Mouse (Mus musculus) hindbrain, embryonic 15.5 days (tissue): Measurements from ENCODE around the gene Lyrm9. TPM values are rescaled to one million over a fixed set of nuclear protein-coding genes. Genes with fewer than 3 reads are reported as not detected.
A peak's percentile ranks its signal among the peaks of the same experiment; 100 is the strongest.

ENCODE experiments used
- ATAC-seq: fragments of 200-750 bp; cut with Nextera tagmentation; 2 replicates; pipeline ENCODE4 v1.8.0; 2017; ENCODE audit warnings: low read depth, moderate number of reproducible peaks, moderate TSS enrichment; ENCODE audit not compliant: low FRiP score
- H3K27ac ChIP-seq: fragments of 300-500 bp; sonication (generic); replicated peaks from 2 replicates; pipeline ENCODE4 v1.5.1; 2015; ENCODE audit warnings: mild to moderate bottlenecking, inconsistent platforms
- H3K27me3 ChIP-seq: fragments of 300-500 bp; sonication (generic); 2 replicates; pipeline ENCODE4 v1.6.1; 2015; ENCODE audit warnings: control low read depth, inconsistent platforms
- H3K36me3 ChIP-seq: fragments of 300-500 bp; sonication (generic); 2 replicates; pipeline ENCODE4 v1.6.1; 2015; ENCODE audit warnings: control low read depth, inconsistent platforms
- H3K4me1 ChIP-seq: fragments of 300-500 bp; sonication (generic); replicated peaks from 2 replicates; pipeline ENCODE4 v1.6.1; 2015; ENCODE audit warnings: control low read depth, inconsistent platforms
- H3K4me2 ChIP-seq: fragments of 300-500 bp; sonication (generic); 2 replicates; pipeline ENCODE4 v1.6.1; 2015; ENCODE audit warnings: moderate library complexity, mild to moderate bottlenecking, inconsistent platforms
- H3K4me3 ChIP-seq: fragments of 300-500 bp; sonication (generic); 2 replicates; pipeline ENCODE4 v1.5.1; 2015; ENCODE audit warnings: mild to moderate bottlenecking, inconsistent platforms
- H3K9ac ChIP-seq: fragments of 300-500 bp; sonication (generic); 2 replicates; pipeline ENCODE4 v1.6.1; 2015; ENCODE audit warnings: inconsistent platforms
- H3K9me3 ChIP-seq: fragments of 300-500 bp; sonication (generic); 2 replicates; pipeline ENCODE4 v1.6.1; 2016; ENCODE audit warnings: control low read depth, inconsistent platforms
- WGBS: fragments of 180-500 bp; shearing (Covaris S2); methylation state at CpG from one replicate; pipeline ENCODE4 v1.1.7; 2015; 5-methylcytosine and 5-hydroxymethylcytosine counted together
- polyA plus RNA-seq: library from polyadenylated mRNA; unstranded; fragments of >200 nt; fragmentation: Nextera tagmentation; extraction: Ambion mirVana; gene quantifications from 2 replicates; pipeline ENCODE4 v1.2.1, GENCODE M21; 2015

The Lyrm9 gene
- polyA plus RNA-seq, 1 experiment from 2014 or later: 39.2 TPM

DNA sequence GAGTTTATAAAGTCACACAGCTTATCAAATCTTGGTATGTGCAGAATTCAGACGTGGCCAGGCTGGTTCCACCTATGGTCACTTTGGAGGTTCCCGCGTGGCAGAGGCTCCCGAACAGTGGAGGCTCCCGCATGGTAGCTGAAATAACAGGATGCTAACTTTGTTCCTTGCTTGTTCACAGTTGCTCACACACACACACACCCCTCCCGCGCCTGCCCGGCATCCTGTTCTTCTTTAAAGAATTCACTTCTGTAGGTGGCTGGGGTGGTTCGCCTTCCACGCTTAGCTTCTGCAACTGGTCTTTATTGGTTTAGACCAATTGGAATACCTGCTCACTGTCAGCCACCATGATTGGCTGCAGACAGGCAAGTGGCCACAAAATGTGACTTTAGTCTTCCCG is 33.3 kb upstream of the Lyrm9 start:
- 84% methylated on average over 11 of the region's 11 CpGs for WGBS
- no peak overlapping the region for H3K4me2 ChIP-seq

DNA sequence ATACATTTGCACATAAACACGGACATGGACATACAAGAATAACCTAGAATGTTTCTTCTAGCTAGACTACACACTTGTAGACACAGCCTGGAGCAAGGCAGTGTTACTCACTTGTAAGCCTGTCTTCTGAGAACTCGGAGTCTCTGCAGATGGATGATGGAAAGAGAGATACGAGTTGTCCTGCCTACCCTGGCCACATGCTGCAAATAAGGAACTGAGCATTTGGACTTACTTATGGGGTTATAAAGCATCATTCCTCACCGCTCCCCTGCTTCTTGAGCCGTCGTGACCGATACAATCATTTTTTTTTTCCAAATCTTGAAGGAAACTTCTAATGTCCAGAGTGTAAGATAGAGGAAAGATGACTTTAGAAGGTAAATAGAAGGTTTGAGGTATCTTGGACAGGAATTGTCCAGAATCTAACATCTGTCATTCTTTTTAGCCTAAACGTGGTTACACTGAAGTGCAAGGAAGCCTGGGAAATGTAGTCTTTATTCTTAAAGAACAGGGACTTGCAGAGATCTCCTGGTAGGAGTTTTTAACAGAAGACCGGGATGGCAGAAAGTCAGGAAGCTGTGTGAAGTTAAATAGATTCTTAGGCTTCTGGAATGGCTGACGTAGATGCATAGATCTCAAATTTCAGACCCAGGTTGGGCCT is 30.2 kb upstream of the Lyrm9 start:
- 86% methylated on average over 10 of the region's 10 CpGs for WGBS

More for the DNA sequence above, 33.3 kb upstream of the Lyrm9 start:
- Histone ChIP-seq H3K9me3 (no peaks in the 10 kb centered on the region), H3K27ac (no peak overlapping the region), H3K4me3 (no peak overlapping the region), H3K27me3 (no peaks in the 10 kb centered on the region), H3K36me3 (no peaks in the 10 kb centered on the region), H3K4me1 (peaks cover 17% of the 10 kb centered on the region), H3K9ac (no peak overlapping the region)
- no peak; the same call in 1 of the 2 replicates for ATAC-seq

DNA sequence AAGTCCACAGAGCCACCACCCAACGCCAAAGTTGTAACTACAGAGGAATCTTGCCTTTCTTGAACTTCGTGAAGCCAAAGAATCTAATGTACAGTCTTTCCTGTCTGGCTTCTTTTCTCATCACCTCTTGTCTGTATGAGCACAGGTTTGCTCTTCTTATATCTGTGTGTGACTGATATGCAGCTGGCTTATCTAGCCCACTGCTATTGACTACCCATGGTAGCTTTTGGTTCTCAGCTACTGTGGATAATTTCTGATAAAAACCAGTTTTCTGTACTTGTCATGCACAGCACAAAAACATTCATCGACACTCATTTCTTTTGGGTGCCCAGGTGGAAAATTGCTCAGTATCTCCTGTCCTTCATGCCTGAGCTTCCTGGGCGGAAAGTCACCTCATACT is 25.3 kb upstream of the Lyrm9 start:
- Histone ChIP-seq H3K9ac (no peak overlapping the region), H3K4me1 (peaks cover 4% of the 10 kb centered on the region; the same call in 1 of the 2 replicates), H3K27me3 (no peaks in the 10 kb centered on the region), H3K9me3 (no peaks in the 10 kb centered on the region), H3K36me3 (no peaks in the 10 kb centered on the region), H3K4me3 (no peak overlapping the region), H3K27ac (no peak overlapping the region), H3K4me2 (no peak overlapping the region)
- ATAC-seq: no peak
- WGBS: 93% methylated on average over 4 of the region's 4 CpGs

More for the DNA sequence above, 30.2 kb upstream of the Lyrm9 start:
- no peak overlapping the region for H3K4me2 ChIP-seq
- H3K27me3 ChIP-seq: no peaks in the 10 kb centered on the region
- no peak for ATAC-seq
- H3K4me3 ChIP-seq: no peak overlapping the region
- no peak overlapping the region for H3K9ac ChIP-seq
- peaks cover 17% of the 10 kb centered on the region for H3K4me1 ChIP-seq
- no peak overlapping the region for H3K27ac ChIP-seq
- H3K9me3 ChIP-seq: no peaks in the 10 kb centered on the region
- no peaks in the 10 kb centered on the region for H3K36me3 ChIP-seq

DNA sequence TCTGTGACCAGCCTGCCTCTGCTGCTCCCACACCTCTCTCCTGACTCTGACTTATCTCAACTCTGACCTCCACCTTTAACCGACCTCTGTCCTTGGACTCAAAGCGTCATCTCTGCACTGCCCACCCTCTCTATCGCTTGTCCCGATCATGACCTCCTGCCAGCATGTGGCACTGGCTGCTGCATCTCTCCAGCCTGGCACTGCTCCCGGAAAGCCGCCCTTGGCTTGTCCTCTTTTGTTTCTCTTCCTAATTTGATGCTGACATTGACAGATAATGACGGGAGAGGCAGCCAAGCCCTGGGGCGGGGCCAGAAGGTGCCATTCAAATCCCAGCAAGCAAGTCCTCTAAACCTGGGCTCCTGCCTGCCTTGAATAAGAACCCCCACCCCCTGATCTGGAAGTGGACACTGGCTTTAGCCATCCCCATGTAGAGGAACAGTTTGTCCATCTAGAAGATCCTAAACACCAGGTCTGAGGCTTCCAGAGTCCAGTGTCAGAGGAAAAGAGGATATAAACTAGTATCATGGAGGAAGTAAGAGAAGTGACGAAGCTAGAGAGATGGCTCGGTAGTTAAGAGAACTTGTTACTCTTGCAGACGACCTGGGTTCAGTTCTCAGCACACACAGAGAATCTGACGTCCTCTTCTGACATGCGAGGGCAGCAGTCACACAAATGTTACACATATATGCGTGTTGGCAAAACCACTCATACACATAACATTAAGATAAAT is 22.6 kb upstream of the Lyrm9 start:
- ATAC-seq: peak; percentile 69
- Histone ChIP-seq H3K9ac (no peak overlapping the region), H3K27me3 (no peaks in the 10 kb centered on the region), H3K4me2 (no peak overlapping the region), H3K4me3 (no peak overlapping the region), H3K9me3 (no peaks in the 10 kb centered on the region), H3K4me1 (peaks cover 4% of the 10 kb centered on the region; the same call in 1 of the 2 replicates), H3K36me3 (no peaks in the 10 kb centered on the region), H3K27ac (no peak overlapping the region)
- 47% methylated on average over 14 of the region's 14 CpGs for WGBS

DNA sequence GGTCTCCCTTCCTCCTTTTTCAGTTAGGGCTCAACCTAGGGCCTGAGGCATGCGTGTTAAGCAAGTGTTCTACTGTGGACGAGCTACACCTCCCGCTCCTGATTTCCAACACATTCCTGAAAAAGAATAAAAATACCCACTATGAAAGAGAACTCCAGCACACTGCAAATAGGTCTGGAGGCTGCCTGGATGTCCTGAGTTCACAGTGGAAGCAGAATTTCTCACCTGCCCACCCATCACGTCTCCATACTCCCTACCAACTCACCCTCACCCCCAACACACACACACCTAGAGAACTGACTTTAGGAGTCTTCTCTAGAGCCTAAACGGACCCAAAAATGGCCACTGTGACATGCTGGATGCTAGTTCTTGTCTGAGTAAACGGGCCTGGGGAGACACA is 21.8 kb upstream of the Lyrm9 start:
- 93% methylated on average over 6 of the region's 6 CpGs for WGBS
- Histone ChIP-seq H3K4me2 (no peak overlapping the region), H3K36me3 (no peaks in the 10 kb centered on the region), H3K27ac (no peak overlapping the region), H3K27me3 (no peaks in the 10 kb centered on the region), H3K9ac (no peak overlapping the region), H3K4me1 (peaks cover 4% of the 10 kb centered on the region; the same call in 1 of the 2 replicates), H3K4me3 (no peak overlapping the region), H3K9me3 (no peaks in the 10 kb centered on the region)
- ATAC-seq: no peak

DNA sequence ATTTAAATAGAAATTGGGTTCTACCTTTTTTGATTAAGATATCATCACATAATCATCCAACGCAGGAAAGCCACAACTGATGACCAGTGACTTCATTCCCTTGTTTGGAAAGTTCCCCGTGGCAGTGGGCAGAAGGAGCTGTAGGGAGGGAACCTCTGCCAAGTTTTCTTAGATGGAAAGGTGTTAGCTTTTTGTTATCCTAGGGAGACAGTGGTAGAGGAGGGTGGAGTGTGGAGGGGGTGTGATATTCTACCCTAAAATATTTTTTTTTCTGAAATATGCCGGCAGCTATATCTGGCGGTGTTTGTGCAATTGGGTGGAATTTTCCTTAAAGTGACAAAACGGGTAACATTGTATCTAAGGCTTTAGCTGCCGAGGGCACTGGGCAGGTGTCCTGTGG is 21.2 kb upstream of the Lyrm9 start:
- H3K9me3 ChIP-seq: no peaks in the 10 kb centered on the region
- H3K36me3 ChIP-seq: no peaks in the 10 kb centered on the region
- H3K27me3 ChIP-seq: no peaks in the 10 kb centered on the region
- no peak overlapping the region for H3K27ac ChIP-seq
- H3K4me3 ChIP-seq: no peak overlapping the region
- peaks cover 4% of the 10 kb centered on the region; the same call in 1 of the 2 replicates for H3K4me1 ChIP-seq
- no peak overlapping the region for H3K4me2 ChIP-seq
- no peak for ATAC-seq
- 68% methylated on average over 6 of the region's 6 CpGs for WGBS
- no peak overlapping the region for H3K9ac ChIP-seq

DNA sequence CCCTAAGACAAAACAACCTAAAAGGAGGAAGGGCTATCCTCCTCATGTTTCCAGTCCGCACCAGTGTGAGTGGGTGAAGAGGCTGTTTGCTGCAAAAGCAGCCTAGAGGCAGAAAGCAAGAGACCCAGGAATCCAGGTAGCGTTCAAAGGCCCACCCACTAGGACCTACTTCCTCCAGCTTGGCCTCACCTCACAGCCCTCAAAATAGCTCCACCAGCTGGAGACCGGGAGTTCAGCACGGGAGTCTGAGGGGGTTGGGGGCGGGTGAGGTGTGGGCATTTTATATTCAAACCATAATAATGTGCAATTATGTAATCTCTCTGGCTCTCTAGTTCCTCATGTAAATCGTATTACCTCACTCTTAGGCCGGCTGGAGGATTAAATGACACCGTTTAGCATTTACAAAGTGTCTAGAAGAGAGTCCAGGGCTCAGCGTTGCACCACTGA is 20.7 kb upstream of the Lyrm9 start:
- no peak overlapping the region for H3K9ac ChIP-seq
- H3K36me3 ChIP-seq: no peaks in the 10 kb centered on the region
- no peak overlapping the region for H3K4me2 ChIP-seq
- no peaks in the 10 kb centered on the region for H3K9me3 ChIP-seq
- H3K4me3 ChIP-seq: no peak overlapping the region
- H3K4me1 ChIP-seq: peaks cover 4% of the 10 kb centered on the region; the same call in 1 of the 2 replicates
- no peak for ATAC-seq
- H3K27me3 ChIP-seq: no peaks in the 10 kb centered on the region
- WGBS: 39% methylated on average over 9 of the region's 9 CpGs
- H3K27ac ChIP-seq: no peak overlapping the region

DNA sequence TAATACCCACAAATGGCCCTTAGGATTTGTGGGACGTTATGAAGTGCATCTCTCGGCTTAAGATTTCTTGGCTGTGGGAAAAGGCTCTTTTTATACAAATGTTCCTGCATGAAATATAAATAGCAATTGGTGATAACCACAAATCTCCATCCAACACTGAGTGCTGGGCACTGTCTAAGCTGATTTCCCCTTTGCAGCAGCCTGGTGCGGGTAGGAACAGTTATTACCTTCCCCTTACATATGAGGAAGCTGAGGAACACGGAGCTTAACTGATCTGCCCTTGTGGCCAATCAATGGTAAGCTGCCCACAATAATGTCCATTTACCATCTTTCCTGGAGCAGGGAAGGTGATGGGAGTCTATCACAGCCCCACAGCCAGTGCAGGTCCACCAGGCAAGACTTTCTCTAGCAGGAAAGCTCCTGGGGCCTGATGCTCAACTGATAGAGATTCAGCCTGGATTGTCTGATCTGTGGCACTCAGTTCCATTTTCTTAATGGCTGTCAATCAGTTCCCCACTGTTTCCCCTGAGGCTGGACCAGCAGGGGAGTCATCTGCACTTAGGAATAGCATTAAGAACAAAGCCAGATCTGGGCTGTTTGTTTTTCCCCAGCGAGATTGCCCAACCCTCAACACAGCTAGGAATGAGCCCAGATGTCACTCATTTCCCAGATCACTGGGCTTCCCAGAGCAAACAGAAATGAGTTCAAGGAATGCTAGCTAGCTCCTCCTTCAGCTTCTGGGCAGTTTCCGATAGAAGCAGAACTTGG is 18.9 kb upstream of the Lyrm9 start:
- no peak overlapping the region for H3K9ac ChIP-seq
- H3K36me3 ChIP-seq: no peaks in the 10 kb centered on the region
- no peak overlapping the region for H3K27ac ChIP-seq
- peaks cover 4% of the 10 kb centered on the region; the same call in 1 of the 2 replicates for H3K4me1 ChIP-seq
- no peaks in the 10 kb centered on the region for H3K9me3 ChIP-seq
- 43% methylated on average over 6 of the region's 6 CpGs for WGBS
- H3K27me3 ChIP-seq: no peaks in the 10 kb centered on the region
- no peak overlapping the region for H3K4me2 ChIP-seq
- no peak overlapping the region for H3K4me3 ChIP-seq
- ATAC-seq: no peak

DNA sequence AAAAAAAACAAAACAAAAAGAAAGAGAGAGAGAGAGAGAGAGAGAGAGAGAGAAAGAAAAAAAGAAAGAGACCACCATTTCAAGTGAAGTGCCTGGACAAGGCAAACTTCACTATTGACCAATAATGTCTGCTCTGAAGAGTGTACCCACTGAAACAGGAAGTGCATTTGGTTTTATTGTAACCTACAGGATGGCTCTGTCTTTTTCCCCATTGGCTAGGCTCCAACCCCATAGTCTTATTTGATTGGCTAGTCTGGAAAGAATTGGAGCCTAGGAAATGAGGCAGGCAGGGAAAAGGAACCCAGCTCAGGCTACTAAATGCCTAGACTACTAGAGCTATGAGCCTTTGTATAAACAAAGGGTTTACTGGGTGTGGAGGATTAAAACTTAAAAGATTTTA is 17.0 kb upstream of the Lyrm9 start:
- ATAC-seq: no peak
- Histone ChIP-seq H3K4me1 (peaks cover 6% of the 10 kb centered on the region), H3K9me3 (no peaks in the 10 kb centered on the region), H3K9ac (no peak overlapping the region), H3K27me3 (no peaks in the 10 kb centered on the region), H3K4me2 (no peak overlapping the region), H3K27ac (no peak overlapping the region), H3K4me3 (no peak overlapping the region), H3K36me3 (no peaks in the 10 kb centered on the region)

DNA sequence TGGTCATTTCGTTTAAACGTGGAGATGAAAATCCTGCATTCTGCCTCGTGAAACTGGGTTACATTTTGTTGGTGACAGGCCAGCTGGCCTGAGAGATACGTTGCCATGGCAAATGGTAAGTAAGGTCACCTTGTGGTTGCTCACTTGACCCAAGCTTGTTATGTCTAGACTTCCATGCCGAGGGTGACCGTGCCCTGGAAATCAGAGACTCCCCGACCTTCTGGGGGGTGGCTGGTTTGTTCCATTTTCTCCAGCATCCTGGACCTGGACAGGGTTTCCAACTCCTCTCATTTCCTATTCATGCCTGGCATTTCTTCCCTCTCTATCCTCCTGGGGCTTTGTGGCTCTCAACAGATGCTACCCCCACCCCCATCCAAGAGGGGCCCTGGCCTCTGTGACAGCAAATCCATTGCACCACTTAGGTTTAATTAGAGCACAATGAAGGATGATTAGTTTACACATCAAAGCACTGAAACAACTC is 11.9 kb upstream of the Lyrm9 start:
- no peak for ATAC-seq
- Histone ChIP-seq H3K9me3 (no peaks in the 10 kb centered on the region), H3K27me3 (no peaks in the 10 kb centered on the region), H3K27ac (peak overlapping the region; percentile 0; the same call in 1 of the 2 replicates), H3K9ac (no peak overlapping the region), H3K4me2 (no peak overlapping the region), H3K4me3 (no peak overlapping the region), H3K36me3 (no peaks in the 10 kb centered on the region), H3K4me1 (peaks cover 40% of the 10 kb centered on the region)
- 39% methylated on average over 7 of the region's 7 CpGs for WGBS

DNA sequence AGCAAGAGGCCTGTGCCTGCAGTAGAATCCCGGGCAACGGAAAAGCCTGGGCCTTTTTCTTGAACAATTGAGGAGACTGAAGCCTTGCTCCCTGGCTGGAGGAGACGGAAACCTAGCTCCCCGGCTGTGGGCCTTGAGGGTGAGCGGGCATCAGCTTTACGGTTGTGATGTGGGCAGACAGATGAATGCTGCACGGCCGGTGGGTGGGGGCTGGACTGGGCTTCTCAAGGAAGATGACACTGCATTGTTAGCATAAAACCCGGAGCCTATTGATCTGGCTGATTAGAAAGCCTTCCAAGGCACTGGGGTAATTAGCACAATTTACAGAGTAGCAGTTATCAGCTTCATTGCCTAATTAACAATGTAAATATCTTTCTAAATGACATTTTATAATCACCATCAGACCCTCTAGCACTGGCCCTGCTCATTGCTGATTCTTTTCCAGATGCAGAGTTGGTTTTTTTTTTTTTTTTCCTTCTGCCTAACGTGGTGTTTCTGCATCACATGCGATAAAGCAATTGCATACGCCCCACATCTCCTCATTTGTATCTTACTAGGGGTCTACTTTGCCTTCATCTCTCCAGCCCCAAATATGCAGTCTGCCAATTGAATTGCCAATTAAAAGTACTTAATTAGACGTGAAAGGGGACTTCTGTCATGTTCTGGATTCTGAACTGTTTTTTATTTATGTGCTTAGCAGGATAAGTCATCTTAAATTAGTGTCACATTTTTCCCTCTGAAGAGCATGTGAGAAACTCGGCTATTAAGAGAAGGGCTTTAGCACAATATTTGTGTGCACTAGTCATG is 10.2 kb upstream of the Lyrm9 start:
- peak; percentile 57; the same call in 1 of the 2 replicates for ATAC-seq
- Histone ChIP-seq H3K4me3 (no peak overlapping the region), H3K9me3 (no peaks in the 10 kb centered on the region), H3K27me3 (no peaks in the 10 kb centered on the region), H3K9ac (no peak overlapping the region), H3K27ac (peak overlapping the region; percentile 72), H3K36me3 (no peaks in the 10 kb centered on the region), H3K4me2 (no peak overlapping the region), H3K4me1 (peaks cover 50% of the 10 kb centered on the region)
- 23% methylated on average over 14 of the region's 14 CpGs for WGBS
